In the genomic region with DNA sequence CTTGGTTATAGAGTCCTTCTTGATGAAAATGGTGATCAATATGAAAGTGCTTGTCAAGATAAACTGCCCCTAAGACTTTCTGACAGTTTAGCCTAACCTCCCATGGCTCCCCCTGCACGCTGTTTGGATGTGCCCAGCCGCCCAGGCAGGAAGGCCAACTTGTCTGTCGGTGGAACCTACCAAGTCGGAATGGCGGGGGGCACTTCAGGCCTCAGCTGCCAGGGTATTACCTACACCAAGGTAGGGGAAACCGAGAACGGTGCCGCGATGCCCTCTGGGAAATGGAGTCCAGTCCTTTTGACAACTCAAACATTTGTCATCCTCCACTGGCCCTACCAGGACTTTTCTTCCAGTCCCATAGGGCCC, we compare ENCODE assay signal across 8 mouse cellular contexts. TPM values are rescaled to one million over a fixed set of nuclear protein-coding genes. Genes with fewer than 3 reads are reported as not detected.
DNase-seq lines count a peak whose midpoint lies in the region; ATAC-seq and TF ChIP-seq lines count a peak whose summit lies in the region.

No protein-coding gene starts in this region.

- no peak for TF ChIP-seq CTCF in hindbrain, postnatal 0 days (IDR thresholded peaks at IDR 0.05; ENCODE audit: low read depth)
- TF ChIP-seq CTCF in left cerebral cortex, adult 2 months (IDR thresholded peaks at IDR 0.05): no peak

- H3K36me3 ChIP-seq in hindbrain, postnatal 0 days (ENCODE audit: insufficient read depth, low read length): peaks cover 2% of the 10 kb centered on the region; the same call in 1 of the 2 replicates

- intact Hi-C loops in left cerebral cortex, adult 2 months (cut with DNase I): loop anchor here (2.0 to 5.0 kb wide), 3 partner anchors 54 to 74 kb away; a partner anchor contains a TSS

- H3K9ac ChIP-seq in hindbrain, postnatal 0 days (replicated peaks; ENCODE audit: low read length): peak overlapping the region; percentile 88

- H3K4me3 ChIP-seq in hindbrain, postnatal 0 days (ENCODE audit: low read length): peak overlapping the region; percentile 97
- peak overlapping the region; percentile 98 for H3K4me3 ChIP-seq in left cerebral cortex, adult 2 months

- 0% methylated on average over 9 of the region's 9 CpGs for WGBS in hindbrain, postnatal 0 days

- DNase-seq in WW6 (ENCODE audit: low read depth, low spot score): peak; percentile 93
- DNase-seq in cerebellum, postnatal 4 days (ENCODE audit: low spot score in 2 of 2): peak; percentile 82 to 92
- DNase-seq in gastrocnemius, adult 18-20 months (ENCODE audit: low spot score): peak; percentile 88
- DNase-seq in hindbrain, postnatal 0 days (ENCODE audit: low spot score): peak; percentile 98
- DNase-seq in left cerebral cortex, adult 2 months (ENCODE audit: extremely low spot score in 1 of 2, low spot score in 2 of 2): peak; percentile 95 to 96
- peak; percentile 98 to 99 for DNase-seq in right cerebral cortex, adult 2 months (ENCODE audit: low spot score in 2 of 2)
- DNase-seq in urinary bladder, postnatal 14 days (ENCODE audit: low spot score): peak; percentile 97

- H3K27ac ChIP-seq in hindbrain, postnatal 0 days: peak overlapping the region; percentile 94
- peak overlapping the region; percentile 97 for H3K27ac ChIP-seq in left cerebral cortex, adult 2 months

- ATAC-seq in hindbrain, postnatal 0 days: peak; percentile 97
- ATAC-seq in megakaryocyte, adult 5-6 weeks (ENCODE audit: poor library complexity, severe bottlenecking): peak; percentile 89

- H3K27me3 ChIP-seq in hindbrain, postnatal 0 days (ENCODE audit: insufficient read depth, low read length): no peaks in the 10 kb centered on the region

- H3K4me1 ChIP-seq in hindbrain, postnatal 0 days (ENCODE audit: insufficient read depth, low read length): 0 out of 2 replicates have a peak, but pooled peaks cover 12% of the 10 kb centered on the region

- peak overlapping the region; percentile 67 for H3K4me2 ChIP-seq in hindbrain, postnatal 0 days (ENCODE audit: low read depth, low read length)

- no peaks in the 10 kb centered on the region for H3K9me3 ChIP-seq in hindbrain, postnatal 0 days (ENCODE audit: low read length)

RNA-seq across cellular contexts. Expression of a gene that starts 0.5 kb away (rescaled TPM):
- total RNA-seq in gastrocnemius, adult 18-20 months (2021): 1 to 10 TPM; 3.1 to 3.3 TPM
- total RNA-seq in hindbrain, postnatal 0 days (2014; rRNA removed): 64.2 TPM in 2 replicates
- 31.3 and 32.7 TPM in 2 replicates for polyA plus RNA-seq in hindbrain, postnatal 0 days (2015; fragmentation: Nextera tagmentation; extraction: Ambion mirVana)
- total RNA-seq in left cerebral cortex, adult 2 months (2021): 100 to 1,000 TPM; 236 to 254 TPM
- total RNA-seq in megakaryocyte, adult 5-6 weeks (2015): 35.4 and 39.7 TPM in 2 replicates
- 63.6 and 78.7 TPM in 2 replicates for total RNA-seq in megakaryocyte, adult 5-6 weeks (2017)

RNA-seq across cellular contexts. Expression of a gene that starts 19.5 kb away (rescaled TPM):
- 10 to 100 TPM; 22.2 to 24.1 TPM for total RNA-seq in gastrocnemius, adult 18-20 months (2021)
- total RNA-seq in hindbrain, postnatal 0 days (2014; rRNA removed): 4.4 and 4.8 TPM in 2 replicates
- 2.5 and 2.7 TPM in 2 replicates for polyA plus RNA-seq in hindbrain, postnatal 0 days (2015; fragmentation: Nextera tagmentation; extraction: Ambion mirVana)
- 1 to 10 TPM; 3.4 to 7.1 TPM for total RNA-seq in left cerebral cortex, adult 2 months (2021)
- total RNA-seq in megakaryocyte, adult 5-6 weeks (2015): 0.45 and 1.9 TPM in 2 replicates
- 1.5 and 2.2 TPM in 2 replicates for total RNA-seq in megakaryocyte, adult 5-6 weeks (2017)

RNA-seq across cellular contexts. Expression of a gene that starts 19.6 kb away (rescaled TPM):
- 10 to 100 TPM; 11.7 to 13.5 TPM for total RNA-seq in gastrocnemius, adult 18-20 months (2021)
- total RNA-seq in hindbrain, postnatal 0 days (2014; rRNA removed): 48.5 and 151 TPM in 2 replicates
- 30.3 and 30.9 TPM in 2 replicates for polyA plus RNA-seq in hindbrain, postnatal 0 days (2015; fragmentation: Nextera tagmentation; extraction: Ambion mirVana)
- 10 to 100 TPM; 42.4 to 44.5 TPM for total RNA-seq in left cerebral cortex, adult 2 months (2021)
- 7.1 and 8.4 TPM in 2 replicates for total RNA-seq in megakaryocyte, adult 5-6 weeks (2015)
- 8.0 and 9.0 TPM in 2 replicates for total RNA-seq in megakaryocyte, adult 5-6 weeks (2017)

RNA-seq across cellular contexts. Expression of a gene that starts 53.7 kb away (rescaled TPM):
- 1 to 10 TPM; 2.9 TPM for total RNA-seq in gastrocnemius, adult 18-20 months (2021)
- total RNA-seq in hindbrain, postnatal 0 days (2014; rRNA removed): 7.6 and 11.3 TPM in 2 replicates
- 11.5 and 12.9 TPM in 2 replicates for polyA plus RNA-seq in hindbrain, postnatal 0 days (2015; fragmentation: Nextera tagmentation; extraction: Ambion mirVana)
- 10 to 100 TPM; 11.7 to 14.4 TPM for total RNA-seq in left cerebral cortex, adult 2 months (2021)
- 7.7 and 8.8 TPM in 2 replicates for total RNA-seq in megakaryocyte, adult 5-6 weeks (2015)
- 7.3 TPM in 2 replicates for total RNA-seq in megakaryocyte, adult 5-6 weeks (2017)

Comparison
In these comparisons a context has a peak if more than half of its experiments do, and no peak if none do; other contexts are left out.
1. Peak in every context shown above with its lines: DNase-seq, ATAC-seq, H3K4me3 ChIP-seq and H3K27ac ChIP-seq.
2. RNA of a gene that starts 0.5 kb away (total RNA-seq): 236 to 254 TPM in left cerebral cortex, adult 2 months, 35.4 to 78.7 TPM in megakaryocyte, adult 5-6 weeks and 64.2 TPM in hindbrain, postnatal 0 days; 3.1 to 3.3 TPM in gastrocnemius, adult 18-20 months; every median in the first group is over 4 times any median in the second.